Mouse (Mus musculus): ENCODE data around the gene Ramp3.

DNA sequence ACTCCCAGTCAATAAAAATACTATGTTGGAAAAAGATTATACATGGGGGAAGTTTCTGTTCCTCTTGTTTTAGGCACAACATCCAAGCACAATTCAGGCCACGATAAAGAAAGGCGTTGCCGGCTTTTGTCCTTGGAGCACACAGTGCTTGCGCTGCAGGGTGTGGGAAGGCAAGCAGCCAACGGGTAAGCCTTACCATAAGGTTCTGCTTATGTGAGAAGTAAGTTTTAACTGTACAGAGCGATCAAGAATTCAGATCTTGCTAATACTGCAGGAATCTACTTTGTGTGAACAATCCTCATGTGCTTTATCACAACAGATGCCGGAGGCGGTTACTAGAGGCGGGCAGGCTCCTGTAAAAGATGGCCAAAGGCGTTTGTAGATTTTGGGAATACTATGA lies 39.4 kb downstream of the Ramp3 start:
- TF ChIP-seq POLR2A (IDR thresholded peaks at IDR 0.05; ENCODE audit: low read depth, low read length) (no peak), CTCF (conservative IDR thresholded peaks at IDR 0.05; ENCODE audit: insufficient read depth, insufficient read length, low read depth, low read length) (no peak)
